Mouse (Mus musculus) erythroblast, adult 5-6 weeks (primary cell): ENCODE measurements around the gene Atp6v0a4. TPM values are rescaled to one million over a fixed set of nuclear protein-coding genes. Genes with fewer than 3 reads are reported as not detected.

ENCODE experiments used
- ATAC-seq: replicated peaks from 2 replicates; pipeline ENCODE4 v1.8.0; 2016; ENCODE audit warnings: moderate number of reproducible peaks, mild to moderate bottlenecking, moderate TSS enrichment, inconsistent platforms; ENCODE audit not compliant: poor library complexity, low FRiP score, severe bottlenecking
- total RNA-seq, 2 experiments: library from RNA; stranded (forward) in 1 of 2; stranded (reverse) in 1 of 2; fragments of 150-400 nt in 1 of 2; fragments of 200-764, 138-1000 nt in 1 of 2; gene quantifications; 2 replicates each; pipeline versions ENCODE4 v1.2.3 to v1.2.4; 2015 to 2017; ENCODE audit warnings: low replicate concordance in 2 of 2

Atp6v0a4 gene
- total RNA-seq (2015; ENCODE audit: low replicate concordance) (0.38 and 0.63 TPM in 2 replicates), total RNA-seq (2017; ENCODE audit: low replicate concordance) (not detected in 2 replicates)

DNA sequence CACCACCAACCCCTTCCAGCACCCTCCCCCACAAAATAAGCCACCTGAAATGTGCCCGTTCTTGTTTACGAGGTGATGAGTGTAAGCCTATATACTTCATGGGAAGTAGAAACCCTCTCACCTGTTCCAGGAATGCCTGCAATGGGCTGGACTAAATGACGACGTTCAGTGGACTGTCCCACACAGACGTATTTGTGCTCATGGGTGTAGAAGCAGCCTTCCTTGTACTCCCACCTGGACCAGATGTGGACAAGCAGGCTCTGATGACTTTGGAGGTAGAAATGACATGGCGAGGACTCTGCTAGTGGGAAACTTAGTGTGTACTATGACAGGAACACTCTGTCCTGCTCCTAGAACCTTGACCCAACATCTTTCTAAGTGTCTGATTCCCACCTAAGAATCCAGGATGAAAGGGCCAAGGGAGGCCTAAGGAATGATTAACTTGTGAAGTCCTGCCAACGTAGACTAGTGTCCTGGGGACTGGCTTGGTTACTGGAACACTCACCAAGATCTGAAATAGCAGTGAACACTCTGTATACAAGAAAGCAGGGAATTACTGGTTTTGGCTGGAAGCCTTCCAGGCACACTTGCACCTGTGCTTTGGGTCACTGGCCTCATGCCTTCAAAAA lies at the start of gene Atp6v0a4:
TSS of gene Atp6v0a4 (minus strand) at position 380 of the 629 bp plus-strand sequence.
- ATAC-seq: no peak

GRCm38 (mm10) chr6:38165385-38165784 lies 41.0 kb upstream of the Atp6v0a4 start:
- no peak for ATAC-seq

- ATAC-seq: no peak
Measured at GRCm38 (mm10) chr6:38164705-38165104, 40.3 kb upstream of the Atp6v0a4 start.

DNA sequence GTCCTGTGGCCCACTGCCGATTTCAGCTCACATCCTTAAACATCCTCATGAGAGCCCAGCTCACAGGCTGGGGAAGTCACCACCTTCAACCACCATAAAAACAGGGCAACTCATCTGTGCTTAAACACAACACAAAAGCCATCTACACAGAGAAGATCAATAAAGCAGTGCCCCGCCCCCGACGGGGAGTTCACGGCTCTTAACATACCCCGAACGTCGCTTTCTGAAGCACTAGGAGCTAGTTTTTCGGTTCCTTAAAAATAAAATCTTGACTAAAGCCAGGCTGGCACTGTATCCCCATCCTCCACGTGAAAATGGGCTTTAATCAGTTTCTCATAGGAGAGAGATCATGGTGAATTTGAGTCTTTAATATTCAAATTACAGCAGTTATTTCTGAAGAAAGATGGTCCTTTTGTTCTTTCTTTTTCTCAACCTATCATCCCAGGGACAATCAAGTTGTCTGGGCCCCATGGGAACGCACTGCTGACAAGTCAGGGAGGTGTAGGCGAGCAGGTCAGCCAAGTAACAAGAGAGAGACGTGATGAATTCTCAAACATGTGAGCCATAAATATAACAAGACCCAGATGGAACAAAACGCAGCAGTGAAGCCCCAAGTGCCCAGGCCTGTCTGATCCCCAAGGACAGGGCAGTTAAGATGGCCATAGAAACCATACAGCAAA lies 38.6 kb upstream of the Atp6v0a4 start:
- no peak for ATAC-seq

DNA sequence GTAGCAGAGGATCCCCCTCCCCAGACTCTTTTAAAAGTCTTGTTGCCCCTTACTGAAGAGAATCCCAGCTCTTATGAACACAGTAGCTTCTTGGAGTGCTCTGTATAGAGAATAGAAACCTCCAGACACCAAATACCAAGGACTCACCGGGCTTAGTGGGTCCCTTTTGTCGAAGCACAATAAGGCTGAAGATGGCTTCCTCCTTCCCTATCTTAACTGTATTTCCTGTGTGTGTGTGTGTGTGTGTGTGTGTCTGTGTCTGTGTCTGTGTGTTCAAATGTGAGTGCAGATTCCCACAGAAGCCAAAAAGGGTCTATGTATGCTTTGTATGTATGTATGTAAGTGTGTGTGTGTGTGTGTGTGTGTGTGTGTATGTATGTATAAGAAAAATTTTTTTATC lies 36.2 kb upstream of the Atp6v0a4 start:
- no peak for ATAC-seq

DNA sequence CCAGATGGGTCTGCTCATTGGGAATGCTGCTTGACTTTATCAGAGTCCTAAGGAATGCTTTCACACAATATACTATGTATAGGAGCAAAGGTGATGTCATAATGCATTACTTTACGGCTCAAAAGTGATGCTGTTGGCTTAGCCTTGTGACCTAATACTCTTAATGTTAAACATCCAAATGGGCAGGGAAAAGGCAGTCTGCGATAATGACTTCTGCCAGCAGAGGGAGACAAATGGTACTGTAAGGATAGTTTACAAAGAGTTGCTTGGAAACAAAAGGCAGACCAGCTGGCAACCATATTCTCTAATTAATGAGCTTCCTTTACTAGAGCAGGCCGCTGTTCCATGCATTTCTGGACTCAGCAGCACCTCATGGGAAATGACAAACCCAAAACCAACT lies 35.7 kb upstream of the Atp6v0a4 start:
- peak; percentile 44; the same call in 1 of the 2 replicates for ATAC-seq

DNA sequence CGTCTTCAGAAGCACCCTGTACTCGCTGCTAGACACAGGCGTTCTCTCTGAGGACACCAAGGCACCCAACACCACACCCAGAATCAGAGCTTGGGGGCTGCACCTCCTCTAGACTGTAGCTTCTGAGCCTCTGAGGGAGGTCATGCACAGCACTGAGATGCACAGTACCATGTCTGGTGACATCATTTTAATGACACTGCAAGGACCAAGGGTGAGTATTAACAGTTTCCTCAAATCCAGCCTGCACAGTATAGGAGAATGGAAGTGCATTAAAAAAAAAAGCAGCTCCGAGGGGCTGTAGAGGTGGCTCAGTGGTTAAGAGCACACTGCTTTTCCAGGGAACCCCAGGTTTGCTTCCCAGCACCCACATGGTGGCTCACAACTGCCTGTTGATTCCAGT lies 35.2 kb upstream of the Atp6v0a4 start:
- ATAC-seq: no peak

- no peak for ATAC-seq
Measured at GRCm38 (mm10) chr6:38157925-38158324, 33.5 kb upstream of the Atp6v0a4 start.

- no peak for ATAC-seq
Measured at GRCm38 (mm10) chr6:38156204-38156603, 31.8 kb upstream of the Atp6v0a4 start.

DNA sequence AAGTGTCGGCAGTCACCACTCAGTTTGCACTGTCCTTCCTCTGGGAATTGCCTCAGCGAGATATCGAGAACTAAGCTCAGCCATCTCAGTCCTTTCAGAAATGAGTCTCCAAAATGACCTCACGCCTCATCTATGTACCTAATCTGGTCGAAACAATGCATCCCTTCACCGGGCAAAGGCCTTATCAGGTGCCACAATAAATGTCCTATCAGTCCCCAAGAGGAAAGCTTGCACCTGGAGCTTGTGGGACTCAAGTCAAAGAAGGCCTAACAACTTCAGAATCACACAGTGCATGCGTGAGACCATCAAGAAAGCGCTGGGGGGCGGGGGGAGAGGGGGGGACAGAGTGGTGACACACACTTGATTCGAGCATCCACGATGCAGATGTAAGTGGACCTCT lies 27.9 kb upstream of the Atp6v0a4 start:
- no peak for ATAC-seq

- ATAC-seq: no peak
Measured at GRCm38 (mm10) chr6:38149483-38149882, 25.1 kb upstream of the Atp6v0a4 start.

DNA sequence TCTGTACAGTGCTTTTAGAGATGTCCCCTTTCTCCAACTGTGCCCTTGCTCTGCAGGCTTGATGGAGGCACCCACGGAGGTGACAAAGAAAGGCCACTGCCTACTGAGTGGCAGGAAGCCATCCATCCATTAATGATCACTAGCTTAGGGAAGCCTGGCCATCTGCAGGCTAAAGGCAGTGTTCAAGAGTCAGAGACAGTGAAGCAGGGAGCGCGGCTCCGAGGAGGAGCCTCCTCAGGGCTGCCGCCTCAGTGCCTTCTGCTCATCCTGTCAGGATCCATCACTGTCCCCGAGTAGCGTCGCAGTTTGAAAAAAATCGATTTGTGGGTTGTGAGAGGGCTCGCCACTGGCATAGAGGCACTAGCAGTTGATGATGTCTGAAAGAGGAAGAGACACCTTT lies 24.2 kb upstream of the Atp6v0a4 start:
- ATAC-seq: no peak

GRCm38 (mm10) chr6:38147301-38147700 lies 22.9 kb upstream of the Atp6v0a4 start:
- ATAC-seq: no peak

DNA sequence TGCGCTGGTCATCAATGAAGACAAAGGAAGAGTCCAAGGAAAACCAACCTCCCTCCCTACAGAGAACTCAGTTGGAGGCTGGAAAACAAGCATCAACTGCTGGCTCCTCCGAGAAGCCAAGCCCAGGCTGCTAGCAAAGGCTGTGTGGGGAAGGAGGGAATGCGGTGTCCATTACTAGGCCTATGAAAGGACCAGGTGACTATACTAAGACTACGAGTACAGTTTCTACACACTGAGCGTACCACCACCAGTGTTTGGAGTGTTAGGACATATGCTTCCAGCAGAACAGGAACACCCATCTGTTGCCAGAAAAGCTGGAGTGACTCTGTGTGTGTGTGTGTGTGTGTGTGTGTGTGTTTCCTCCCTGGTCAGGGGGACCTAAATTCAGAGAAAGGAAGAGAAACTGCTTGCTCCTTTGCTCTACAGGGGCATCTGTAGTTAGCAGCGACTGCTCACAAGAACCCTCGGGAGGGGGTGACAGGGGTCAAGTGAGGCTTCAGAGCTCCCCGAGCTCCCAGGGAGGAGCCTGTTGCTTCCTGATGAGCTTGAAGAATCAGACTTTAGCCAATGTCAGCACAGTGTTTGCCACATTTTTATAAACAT lies 21.2 kb upstream of the Atp6v0a4 start:
- ATAC-seq: no peak

DNA sequence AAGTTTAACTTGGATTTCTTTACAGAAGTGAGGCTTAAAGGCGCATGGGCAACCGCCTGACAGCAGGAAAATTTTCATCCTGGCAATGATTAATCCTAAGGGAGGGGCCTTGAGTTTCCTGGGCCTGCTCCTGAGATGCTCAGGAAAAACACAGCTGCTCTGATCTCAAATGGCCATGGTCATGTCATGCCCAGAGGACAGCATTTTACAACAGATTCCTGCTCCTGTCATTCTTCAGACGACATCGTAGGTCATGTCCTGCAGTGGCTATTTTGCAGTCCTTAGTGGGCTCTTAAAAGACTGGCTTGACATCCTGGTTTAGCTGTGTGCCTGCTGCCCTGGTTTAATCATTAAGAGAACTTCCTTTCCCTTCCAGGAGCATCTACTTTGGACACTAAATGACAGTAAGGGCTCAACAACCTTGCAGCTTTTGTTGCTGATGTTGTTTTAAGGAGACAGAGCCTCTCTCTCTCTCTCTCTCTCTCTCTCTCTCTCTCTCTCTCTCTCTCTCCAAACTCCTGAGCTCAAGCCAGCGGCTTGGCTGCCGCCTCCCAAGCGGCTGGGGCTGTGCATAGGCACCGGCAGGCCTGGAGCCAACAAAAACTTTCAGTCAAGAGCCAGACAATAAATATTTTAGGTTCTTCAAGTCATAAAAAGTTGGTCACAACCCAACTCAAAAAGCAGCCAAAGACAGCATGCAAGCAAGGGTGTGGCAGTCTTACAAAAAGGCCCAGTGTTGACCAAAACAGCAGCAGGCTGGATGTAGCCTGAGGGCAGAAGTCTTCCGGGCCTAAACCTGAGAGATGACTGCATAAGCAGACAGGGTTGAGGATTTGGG lies 20.0 kb upstream of the Atp6v0a4 start:
- ATAC-seq: no peak

DNA sequence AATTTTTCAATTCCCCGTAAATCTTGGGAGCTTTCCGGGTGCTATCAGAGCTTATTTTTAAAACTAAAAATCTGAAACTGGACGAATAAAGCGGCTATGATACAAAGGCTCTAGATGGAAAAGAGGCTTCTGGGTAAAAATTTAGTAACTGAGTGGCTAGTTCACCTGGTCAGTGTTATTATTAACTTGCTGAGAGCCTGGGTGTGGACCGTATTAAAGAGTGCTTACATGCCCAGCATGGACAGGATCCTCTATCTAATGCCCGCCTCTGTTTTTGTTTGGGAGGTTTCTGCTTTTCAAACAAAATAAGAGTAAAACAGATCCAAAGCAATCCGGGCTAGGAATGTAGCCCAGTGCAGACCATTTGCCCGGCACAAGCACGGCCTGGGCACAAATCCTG lies 16.0 kb upstream of the Atp6v0a4 start:
- no peak for ATAC-seq

- no peak for ATAC-seq
Measured at GRCm38 (mm10) chr6:38139086-38139485, 14.7 kb upstream of the Atp6v0a4 start.

DNA sequence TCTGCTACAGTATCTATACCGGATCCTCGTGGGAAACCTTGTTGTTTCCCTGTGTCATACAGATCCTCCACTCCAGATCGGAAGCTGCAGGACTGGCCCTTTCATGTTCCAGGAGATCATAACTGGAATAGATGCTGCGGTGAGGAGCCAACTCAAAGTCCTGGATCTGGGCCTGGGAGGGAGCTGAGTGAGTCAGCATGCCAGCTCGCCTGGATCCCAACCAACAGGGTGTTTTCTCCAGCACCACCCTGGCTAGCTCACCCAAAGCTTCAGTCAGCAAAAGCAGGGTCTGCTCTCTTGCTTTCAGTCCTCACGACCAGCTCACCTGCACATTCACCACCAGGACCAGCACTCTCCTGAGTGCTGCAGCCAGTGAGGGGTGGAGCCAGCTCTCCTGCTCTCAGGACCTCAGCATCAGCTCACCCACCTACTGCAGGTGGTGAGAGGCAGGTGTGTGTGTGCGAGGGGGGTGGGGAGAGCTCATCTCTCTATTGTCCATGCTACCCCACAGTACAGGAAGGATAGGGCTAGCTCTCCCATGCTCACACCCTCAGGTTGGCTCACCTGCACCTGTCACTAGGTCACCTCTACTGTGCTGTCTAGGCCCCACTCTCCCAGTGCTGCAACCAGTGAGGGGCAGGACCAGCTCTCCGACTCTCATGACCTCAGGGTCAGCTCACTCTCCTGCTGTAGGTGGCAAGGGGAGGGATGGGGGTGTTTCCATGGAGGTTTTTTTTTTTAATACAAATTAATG lies 10.6 kb upstream of the Atp6v0a4 start:
- no peak for ATAC-seq

- ATAC-seq: no peak
Measured at GRCm38 (mm10) chr6:38131801-38132231, 7.4 kb upstream of the Atp6v0a4 start.

- ATAC-seq: no peak
Measured at GRCm38 (mm10) chr6:38129883-38130282, 5.5 kb upstream of the Atp6v0a4 start.
